Mouse (Mus musculus) erythroblast, embryonic 14.5 days (primary cell): ENCODE results near the gene Ank3. TPM values are rescaled to one million over a fixed set of nuclear protein-coding genes. Genes with fewer than 3 reads are reported as not detected.

Source experiments
- H3K27me3 ChIP-seq: 2 replicates; pipeline ENCODE4 v1.6.1; 2012; ENCODE audit warnings: inconsistent platforms; ENCODE audit not compliant: control insufficient read depth
- H3K36me3 ChIP-seq: 2 replicates; pipeline ENCODE4 v1.6.1; 2012; ENCODE audit warnings: mild to moderate bottlenecking, inconsistent platforms; ENCODE audit not compliant: control insufficient read depth
- H3K4me1 ChIP-seq: 2 replicates; pipeline ENCODE4 v1.6.1; 2012; ENCODE audit warnings: inconsistent platforms; ENCODE audit not compliant: control insufficient read depth
- H3K4me3 ChIP-seq: replicated peaks from 2 replicates; pipeline ENCODE3; 2012; ENCODE audit warnings: moderate library complexity, mild to moderate bottlenecking, inconsistent platforms
- H3K9me3 ChIP-seq: 2 replicates; pipeline ENCODE4 v1.6.1; 2012; ENCODE audit warnings: low read length, inconsistent platforms, mixed read lengths; ENCODE audit not compliant: control insufficient read depth
- GATA1 ChIP-seq: IDR thresholded peaks from 2 replicates; pipeline ENCODE4 v1.6.1; 2012; ENCODE audit warnings: low read length, inconsistent platforms, mixed read lengths
- TAL1 ChIP-seq: IDR thresholded peaks from 3 replicates; pipeline ENCODE4 v1.6.1; 2012; ENCODE audit warnings: low read length, inconsistent platforms, mixed read lengths
- polyA plus RNA-seq: library from polyadenylated mRNA; stranded (reverse); fragments of >175 nt; gene quantifications from 2 replicates; pipeline ENCODE4 v1.2.3, GENCODE M21; 2012

Gene Ank3
- polyA plus RNA-seq, 1 experiment: 0.03 TPM

GRCm38 (mm10) chr10:69595487-69595886, 196.9 kb downstream of the Ank3 start:
- no peaks in the 10 kb centered on the region for H3K27me3 ChIP-seq
- TF ChIP-seq TAL1 (no peak), GATA1 (no peak)
- peaks cover 9% of the 10 kb centered on the region; the same call in 1 of the 2 replicates for H3K9me3 ChIP-seq
- H3K4me3 ChIP-seq: no peak overlapping the region
- no peaks in the 10 kb centered on the region for H3K4me1 ChIP-seq
- no peaks in the 10 kb centered on the region for H3K36me3 ChIP-seq

GRCm38 (mm10) chr10:69601471-69601870, 202.9 kb downstream of the Ank3 start:
- H3K36me3 ChIP-seq: no peaks in the 10 kb centered on the region
- no peaks in the 10 kb centered on the region for H3K4me1 ChIP-seq
- H3K4me3 ChIP-seq: no peak overlapping the region
- no peaks in the 10 kb centered on the region for H3K27me3 ChIP-seq
- H3K9me3 ChIP-seq: peaks cover 6% of the 10 kb centered on the region
- no peak for TF ChIP-seq TAL1
- TF ChIP-seq GATA1: no peak

DNA sequence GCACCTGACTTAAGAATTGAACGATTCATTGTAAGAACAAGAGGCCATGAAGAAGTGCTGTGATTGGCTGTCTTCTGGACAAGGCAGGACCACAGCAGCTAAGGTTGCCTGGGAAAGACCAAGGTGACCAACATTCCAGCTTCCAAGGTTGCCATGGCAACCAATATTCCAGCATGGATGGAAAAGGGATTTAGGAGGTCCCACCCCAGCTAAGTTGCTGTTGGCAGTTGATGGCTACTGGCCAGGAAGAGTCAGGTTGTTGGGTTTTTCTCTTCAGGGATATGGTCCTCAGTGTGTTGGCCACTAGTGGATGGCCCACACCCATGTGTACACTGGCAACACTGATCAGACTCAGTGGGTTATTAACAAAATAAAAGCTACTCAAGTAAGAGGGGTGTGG, 204.1 kb downstream of the Ank3 start:
- H3K27me3 ChIP-seq: no peaks in the 10 kb centered on the region
- H3K4me1 ChIP-seq: no peaks in the 10 kb centered on the region
- TF ChIP-seq GATA1 (no peak), TAL1 (no peak)
- no peaks in the 10 kb centered on the region for H3K36me3 ChIP-seq
- no peak overlapping the region for H3K4me3 ChIP-seq
- H3K9me3 ChIP-seq: peaks cover 8% of the 10 kb centered on the region

GRCm38 (mm10) chr10:69604609-69605008, 206.0 kb downstream of the Ank3 start:
- peaks cover 9% of the 10 kb centered on the region for H3K9me3 ChIP-seq
- H3K4me1 ChIP-seq: no peaks in the 10 kb centered on the region
- H3K4me3 ChIP-seq: no peak overlapping the region
- no peaks in the 10 kb centered on the region for H3K27me3 ChIP-seq
- no peaks in the 10 kb centered on the region for H3K36me3 ChIP-seq
- TF ChIP-seq TAL1 (no peak), GATA1 (no peak)

DNA sequence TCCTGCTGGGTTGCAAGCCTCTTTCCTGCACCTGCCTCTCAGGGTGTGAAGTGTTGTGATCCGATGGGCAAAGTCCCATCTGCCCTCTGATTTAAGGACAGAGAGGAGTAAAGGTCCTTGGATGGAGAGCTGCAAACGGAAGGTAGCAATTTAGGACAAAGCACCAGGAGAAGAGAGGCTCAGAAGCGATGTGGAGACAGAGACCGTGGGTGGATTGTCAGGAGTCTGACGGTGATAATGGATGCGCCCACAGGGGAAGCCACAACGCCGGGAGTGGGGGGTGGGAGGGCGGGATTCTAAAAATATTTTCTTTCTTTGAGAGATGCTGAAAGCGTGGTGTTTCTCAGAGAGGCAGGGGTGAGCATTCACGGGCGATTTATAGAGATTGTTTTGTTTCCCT, 206.6 kb downstream of the Ank3 start:
- Histone ChIP-seq H3K27me3 (no peaks in the 10 kb centered on the region), H3K4me3 (no peak overlapping the region), H3K9me3 (peaks cover 7% of the 10 kb centered on the region), H3K4me1 (no peaks in the 10 kb centered on the region), H3K36me3 (no peaks in the 10 kb centered on the region)
- TF ChIP-seq TAL1 (no peak), GATA1 (no peak)

- TF ChIP-seq TAL1 (no peak), GATA1 (no peak)
- Histone ChIP-seq H3K4me3 (no peak overlapping the region), H3K27me3 (no peaks in the 10 kb centered on the region), H3K4me1 (no peaks in the 10 kb centered on the region), H3K9me3 (peaks cover 5% of the 10 kb centered on the region; the same call in 1 of the 2 replicates), H3K36me3 (no peaks in the 10 kb centered on the region)
These were observed 209.1 kb downstream of the Ank3 start for GRCm38 (mm10) chr10:69607611-69608119.

- Histone ChIP-seq H3K4me3 (no peak overlapping the region), H3K27me3 (no peaks in the 10 kb centered on the region), H3K36me3 (no peaks in the 10 kb centered on the region), H3K4me1 (no peaks in the 10 kb centered on the region), H3K9me3 (peaks cover 5% of the 10 kb centered on the region; the same call in 1 of the 2 replicates)
- TF ChIP-seq TAL1: no peak
- TF ChIP-seq GATA1: no peak
These were observed 212.7 kb downstream of the Ank3 start for GRCm38 (mm10) chr10:69611314-69611713.

DNA sequence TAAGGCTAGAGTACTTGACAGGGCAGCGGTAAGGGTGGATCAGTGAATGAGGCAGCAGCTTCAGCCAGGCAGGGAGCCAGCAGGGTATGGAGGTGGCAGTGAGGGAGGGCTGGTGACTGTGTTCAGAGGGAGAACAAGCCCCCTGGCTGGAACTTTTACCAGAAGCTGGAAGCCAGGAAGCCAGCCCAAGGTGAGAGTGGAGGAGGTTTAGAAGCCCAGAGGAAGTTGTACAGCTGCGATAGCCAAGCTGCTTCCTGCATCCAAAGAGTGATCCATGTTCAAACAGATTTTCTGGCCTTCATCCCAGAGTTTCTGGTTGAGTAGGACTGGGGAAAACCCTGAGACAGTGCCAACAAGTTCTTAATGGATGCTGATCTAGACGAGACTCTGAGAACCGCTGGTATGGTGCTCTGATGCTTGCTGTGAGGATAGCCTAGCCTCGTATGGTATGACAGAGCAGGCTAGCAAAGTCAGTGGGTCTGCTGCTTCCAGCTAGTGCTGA, 213.3 kb downstream of the Ank3 start:
- Histone ChIP-seq H3K27me3 (no peaks in the 10 kb centered on the region), H3K9me3 (peaks cover 5% of the 10 kb centered on the region; the same call in 1 of the 2 replicates), H3K4me3 (no peak overlapping the region), H3K36me3 (no peaks in the 10 kb centered on the region), H3K4me1 (no peaks in the 10 kb centered on the region)
- no peak for TF ChIP-seq GATA1
- TF ChIP-seq TAL1: no peak

DNA sequence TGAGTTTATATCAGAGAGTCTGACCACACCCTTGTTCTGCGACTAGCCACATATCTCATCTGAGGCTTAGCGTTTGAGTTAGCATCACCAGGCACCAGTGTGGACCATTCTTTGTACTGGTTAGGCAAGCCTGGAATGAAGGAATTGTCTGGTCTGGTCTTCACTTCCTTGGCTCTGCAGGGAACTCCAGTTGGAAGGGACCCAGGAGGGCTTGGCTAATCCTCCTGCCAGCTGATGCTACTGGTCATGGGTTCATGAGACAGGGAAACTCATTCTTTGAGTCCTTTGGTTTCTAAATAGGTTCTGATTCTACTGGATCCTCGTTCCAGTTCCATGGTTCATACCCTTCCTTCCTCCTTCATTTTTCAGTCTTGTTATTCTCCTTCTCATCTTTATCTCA, 218.4 kb downstream of the Ank3 start:
- H3K36me3 ChIP-seq: no peaks in the 10 kb centered on the region
- H3K9me3 ChIP-seq: no peaks in the 10 kb centered on the region; the same call in 1 of the 2 replicates
- no peak for TF ChIP-seq GATA1
- TF ChIP-seq TAL1: no peak

GRCm38 (mm10) chr10:69617537-69618112, 219.1 kb downstream of the Ank3 start:
- no peaks in the 10 kb centered on the region for H3K36me3 ChIP-seq
- no peak for TF ChIP-seq GATA1
- TF ChIP-seq TAL1: no peak
- H3K4me3 ChIP-seq: no peak overlapping the region
- H3K27me3 ChIP-seq: no peaks in the 10 kb centered on the region
- H3K9me3 ChIP-seq: no peaks in the 10 kb centered on the region; the same call in 1 of the 2 replicates
- no peaks in the 10 kb centered on the region for H3K4me1 ChIP-seq

More for the DNA sequence above, 218.4 kb downstream of the Ank3 start:
- no peaks in the 10 kb centered on the region for H3K4me1 ChIP-seq
- no peaks in the 10 kb centered on the region for H3K27me3 ChIP-seq
- H3K4me3 ChIP-seq: no peak overlapping the region
